Mouse (Mus musculus) E14TG2a.4 (cell line): ENCODE results near the gene Klhl33.
"Not testable (repeated sequence)": the region's sequence is repeated elsewhere in the genome, so short reads cannot be mapped to it uniquely, and the experiment has no call there.

Experiments
- H3K27me3 ChIP-seq: 2 replicates; pipeline ENCODE4 v1.6.1; 2014; ENCODE audit warnings: low read length, control low read depth; ENCODE audit not compliant: insufficient read depth
- H3K36me3 ChIP-seq: 2 replicates; pipeline ENCODE4 v1.6.1; 2014; ENCODE audit warnings: low read length, control low read depth; ENCODE audit not compliant: insufficient read depth
- H3K4me1 ChIP-seq: replicated peaks from 2 replicates; pipeline ENCODE4 v1.6.1; 2014; ENCODE audit warnings: low read depth, low read length, control low read depth
- H3K4me3 ChIP-seq: replicated peaks from 2 replicates; pipeline ENCODE4 v1.5.1; 2014; ENCODE audit warnings: mild to moderate bottlenecking, low read length
- H3K9me3 ChIP-seq: 2 replicates; pipeline ENCODE4 v1.6.1; 2014; ENCODE audit warnings: low read length, control low read depth
- CTCF ChIP-seq: conservative IDR thresholded peaks from 2 replicates; pipeline ENCODE4 v1.5.1; 2014; ENCODE audit warnings: low read length
- NANOG ChIP-seq: IDR thresholded peaks from 2 replicates; pipeline ENCODE4 v1.6.1; 2014; ENCODE audit warnings: borderline replicate concordance, low read length, mixed read lengths
- POU5F1 ChIP-seq: IDR thresholded peaks from 2 replicates; pipeline ENCODE4 v1.6.1; 2014; ENCODE audit warnings: low read length, borderline replicate concordance

Klhl33 gene

DNA sequence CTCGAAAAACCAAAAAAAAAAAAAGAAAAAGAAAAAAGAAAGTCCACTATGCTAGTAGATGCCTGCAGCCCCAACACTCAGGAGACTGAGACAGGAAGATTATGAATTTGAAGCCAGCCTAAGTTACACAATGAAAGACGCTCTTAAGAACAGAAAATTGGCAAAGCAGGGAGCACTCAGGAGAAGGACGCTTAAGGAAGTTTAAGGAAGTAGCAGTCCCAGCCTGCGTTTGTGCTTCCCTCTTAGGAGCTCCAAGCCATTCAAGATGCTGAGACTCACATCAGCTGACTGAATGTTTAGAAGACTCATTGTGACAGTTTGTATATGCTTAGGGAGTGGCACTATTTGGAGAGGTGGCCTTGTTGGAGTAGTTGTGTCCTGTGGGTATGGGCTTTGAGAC lies 10.8 kb upstream of the Klhl33 start:
- Histone ChIP-seq H3K9me3 (no peaks in the 10 kb centered on the region), H3K27me3 (no peaks in the 10 kb centered on the region), H3K4me1 (peaks cover 39% of the 10 kb centered on the region), H3K36me3 (peaks cover 42% of the 10 kb centered on the region), H3K4me3 (no peak overlapping the region)
- TF ChIP-seq POU5F1, result no peak
- no peak for TF ChIP-seq NANOG
- no peak for TF ChIP-seq CTCF

DNA sequence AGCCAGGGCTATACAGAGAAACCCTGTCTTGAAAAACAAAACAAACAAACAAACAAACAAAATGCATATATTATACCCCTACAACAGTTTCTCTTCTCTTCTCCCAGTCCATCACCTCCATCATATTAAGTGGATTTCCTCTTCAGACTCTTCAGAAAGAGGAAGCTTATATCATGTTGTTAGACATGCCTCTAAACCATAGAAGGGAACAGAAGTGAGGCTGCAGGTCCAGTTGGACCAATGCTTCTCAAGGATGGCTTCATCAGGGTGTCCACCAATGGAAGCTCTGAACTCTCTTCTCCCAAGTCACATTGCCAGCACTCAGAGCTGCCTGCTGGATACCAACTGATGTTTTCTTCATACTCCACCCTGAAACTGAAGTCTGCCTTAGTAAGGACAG lies 8.0 kb upstream of the Klhl33 start:
- Histone ChIP-seq H3K4me1 (peaks cover 13% of the 10 kb centered on the region), H3K36me3 (peaks cover 30% of the 10 kb centered on the region)
- H3K27me3 ChIP-seq, H3K4me3 ChIP-seq, H3K9me3 ChIP-seq: not testable (repeated sequence)

DNA sequence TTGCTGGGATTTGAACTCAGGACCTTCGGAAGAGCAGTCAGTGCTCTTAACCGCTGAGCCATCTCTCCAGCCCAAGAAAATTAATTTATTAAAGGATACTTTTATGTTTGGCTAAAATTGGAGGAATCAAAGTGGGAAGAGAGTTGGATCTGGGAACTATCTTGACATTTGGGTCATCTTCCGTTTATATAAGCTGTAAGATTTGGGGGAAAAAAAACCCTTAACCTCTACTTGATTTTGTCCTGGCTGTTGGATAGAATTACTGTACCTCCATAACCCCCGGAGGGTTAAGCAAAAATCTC lies 7.5 kb upstream of the Klhl33 start:
- no peaks in the 10 kb centered on the region for H3K27me3 ChIP-seq
- H3K4me3 ChIP-seq, result no peak overlapping the region
- peaks cover 9% of the 10 kb centered on the region for H3K9me3 ChIP-seq
- H3K36me3 ChIP-seq, result peaks cover 25% of the 10 kb centered on the region
- TF ChIP-seq NANOG, result no peak
- no peak for TF ChIP-seq POU5F1
- TF ChIP-seq CTCF, result 0 out of 2 replicates have a peak, but pooled peaks have one; percentile 12
- peaks cover 8% of the 10 kb centered on the region for H3K4me1 ChIP-seq

DNA sequence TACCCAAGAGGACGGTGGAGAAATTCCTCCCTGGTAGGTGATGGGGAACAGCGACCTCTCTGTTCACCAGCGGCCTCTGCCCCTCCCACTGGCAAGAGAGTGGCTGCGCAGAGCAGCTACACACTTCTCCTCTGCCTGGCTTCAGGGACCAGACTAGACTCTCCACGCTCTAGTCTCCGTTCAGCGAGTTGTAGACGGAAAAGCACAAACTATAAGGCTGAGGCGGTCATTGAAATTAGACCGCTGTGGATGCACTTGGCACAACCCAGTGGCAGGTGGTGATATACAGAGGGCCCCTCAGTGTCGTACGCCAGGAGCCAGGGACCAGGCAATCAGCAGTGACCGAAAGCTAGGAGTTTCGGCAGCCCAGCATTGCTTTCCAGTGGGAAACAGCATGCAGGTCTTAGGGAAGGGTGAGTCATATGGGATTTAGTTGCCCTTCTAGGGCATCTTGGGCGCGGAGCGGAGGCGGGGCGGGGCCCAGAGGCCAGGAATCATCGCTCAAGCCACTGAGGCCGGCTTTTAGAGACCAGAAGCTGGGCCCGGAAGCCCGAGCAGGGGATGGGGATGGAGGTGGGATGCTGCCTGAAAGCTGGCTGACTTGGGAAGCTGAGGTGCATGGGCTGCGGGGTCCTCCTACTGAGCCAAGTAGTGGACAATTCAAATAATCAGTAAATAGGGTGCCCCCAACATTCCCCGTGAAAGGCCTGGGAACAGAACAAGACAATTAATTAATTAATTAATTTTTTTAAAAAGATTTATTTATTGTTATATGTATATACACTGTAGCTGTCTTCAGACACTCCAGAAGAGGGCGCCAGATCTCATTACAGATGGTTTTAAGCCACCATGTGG lies 6.9 kb upstream of the Klhl33 start:
- TF ChIP-seq NANOG (no peak), CTCF (peak; percentile 26)
- H3K4me3 ChIP-seq, result peak overlapping the region; percentile 78
- H3K9me3 ChIP-seq, result peaks cover 9% of the 10 kb centered on the region
- H3K4me1 ChIP-seq, result peaks cover 6% of the 10 kb centered on the region
- H3K36me3 ChIP-seq, result peaks cover 24% of the 10 kb centered on the region
- H3K27me3 ChIP-seq, result no peaks in the 10 kb centered on the region

DNA sequence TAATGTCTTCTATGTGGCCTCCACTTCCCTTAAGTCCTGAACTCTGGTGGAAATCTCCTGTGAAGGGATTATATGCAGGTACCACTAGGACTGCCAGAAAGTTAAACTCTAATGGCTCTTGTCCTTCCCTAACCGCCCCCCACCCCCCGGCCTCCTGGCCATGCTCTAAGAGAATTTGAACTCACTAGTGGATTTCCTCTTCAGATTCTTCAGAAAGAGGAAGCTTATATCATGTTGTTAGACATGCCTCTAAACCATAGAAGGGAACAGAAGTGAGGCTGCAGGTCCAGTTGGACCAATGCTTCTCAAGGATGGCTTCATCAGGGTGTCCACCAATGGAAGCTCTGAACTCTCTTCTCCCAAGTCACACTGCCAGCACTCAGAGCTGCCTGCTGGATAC lies 685 bp upstream of the Klhl33 start:
- Histone ChIP-seq H3K27me3 (peaks cover 43% of the 10 kb centered on the region), H3K4me1 (peaks cover 24% of the 10 kb centered on the region)
- not testable (repeated sequence) for H3K4me3 ChIP-seq, H3K9me3 ChIP-seq, H3K36me3 ChIP-seq

- TF ChIP-seq POU5F1 (no peak), CTCF (no peak), NANOG (no peak)
These were observed 447 bp downstream of the Klhl33 start for GRCm38 (mm10) chr14:50896747-50897373.

DNA sequence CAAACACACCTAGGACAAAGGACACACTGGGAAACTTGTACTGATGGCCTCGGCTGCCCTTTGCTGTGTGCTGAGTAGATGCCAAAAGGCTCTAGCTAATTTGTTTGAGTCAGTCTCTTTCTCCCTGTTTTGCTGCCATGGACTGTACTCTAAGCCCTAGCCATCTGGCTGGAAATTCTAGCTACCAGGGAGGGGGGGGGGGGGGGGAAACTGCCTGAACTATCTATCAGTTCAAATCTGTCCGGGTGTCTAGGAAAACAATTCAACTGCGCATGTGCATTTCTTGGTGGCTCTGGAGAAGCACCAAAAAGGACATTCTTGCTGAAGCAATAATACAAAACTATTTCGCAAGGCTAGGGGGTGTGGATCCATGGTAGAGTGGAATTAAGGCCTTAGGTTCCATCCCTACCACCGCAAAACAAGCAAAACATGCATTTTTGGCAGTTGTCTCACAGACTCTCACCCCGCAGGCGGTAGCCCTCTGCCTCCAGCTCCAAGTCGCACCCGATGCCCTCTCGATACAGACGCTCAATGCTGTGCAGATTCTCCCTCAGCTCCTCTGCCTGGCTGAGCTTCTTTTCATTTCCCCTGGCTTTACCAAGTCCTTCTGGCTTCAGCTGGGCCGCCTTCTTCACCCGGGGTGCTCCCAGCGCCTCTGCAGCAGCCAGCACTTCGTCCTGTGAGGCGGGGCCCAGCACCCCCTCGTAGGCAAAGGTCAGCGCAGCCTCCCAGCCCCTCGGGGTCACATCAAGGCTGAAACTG lies 1.1 kb downstream of the Klhl33 start:
- H3K27me3 ChIP-seq, result peaks cover 53% of the 10 kb centered on the region
- peaks cover 9% of the 10 kb centered on the region for H3K9me3 ChIP-seq
- TF ChIP-seq NANOG (no peak), CTCF (no peak), POU5F1 (no peak)
- no peaks in the 10 kb centered on the region for H3K36me3 ChIP-seq
- H3K4me3 ChIP-seq, result peak overlapping the region; percentile 77
- H3K4me1 ChIP-seq, result peaks cover 34% of the 10 kb centered on the region

More at GRCm38 (mm10) chr14:50896747-50897373, 447 bp downstream of the Klhl33 start:
- H3K36me3 ChIP-seq, result no peaks in the 10 kb centered on the region
- peaks cover 34% of the 10 kb centered on the region for H3K4me1 ChIP-seq
- H3K4me3 ChIP-seq, result peak overlapping the region; percentile 77
- H3K9me3 ChIP-seq, result peaks cover 9% of the 10 kb centered on the region
- H3K27me3 ChIP-seq, result peaks cover 53% of the 10 kb centered on the region

DNA sequence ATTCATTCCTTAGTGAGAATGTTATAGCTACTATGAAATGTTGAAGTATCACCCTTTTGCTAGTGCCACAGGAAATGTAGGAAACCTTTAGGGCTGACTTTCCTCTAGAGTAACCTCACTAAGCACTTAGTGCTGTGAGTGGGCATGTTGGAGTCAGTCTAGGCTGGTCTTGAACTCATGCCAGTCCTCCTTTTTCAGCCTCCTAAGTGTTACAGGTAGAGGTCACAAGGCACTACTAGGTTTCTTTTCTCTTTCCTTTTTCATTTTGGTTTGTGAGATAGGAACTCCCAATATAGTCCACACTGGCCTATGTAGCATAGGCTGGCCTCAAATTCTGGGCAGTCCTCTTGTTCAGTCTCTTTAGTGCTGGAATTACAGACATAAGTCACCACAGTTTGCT lies 1.9 kb downstream of the Klhl33 start:
- Histone ChIP-seq H3K36me3 (no peaks in the 10 kb centered on the region), H3K4me3 (no peak overlapping the region), H3K9me3 (peaks cover 4% of the 10 kb centered on the region; the same call in 1 of the 2 replicates), H3K27me3 (peaks cover 53% of the 10 kb centered on the region), H3K4me1 (peaks cover 34% of the 10 kb centered on the region)
- no peak for TF ChIP-seq NANOG
- TF ChIP-seq CTCF, result no peak
- no peak for TF ChIP-seq POU5F1
